8 mouse cellular contexts compared by ENCODE assay signal in genomic region chr9:43744138-43744981, GRCm38 (mm10). TPM values are rescaled to one million over a fixed set of nuclear protein-coding genes. Genes with fewer than 3 reads are reported as not detected.
DNase-seq lines count a peak whose midpoint lies in the region; ATAC-seq and TF ChIP-seq lines count a peak whose summit lies in the region.

No protein-coding gene starts in this region.

- peak overlapping the region; percentile 95 for H3K4me2 ChIP-seq in embryonic facial prominence, embryonic 14.5 days (ENCODE audit: low read depth, low read length)
- H3K4me2 ChIP-seq in hindbrain, postnatal 0 days (ENCODE audit: low read depth, low read length) = peak overlapping the region; percentile 90
- peak overlapping the region; percentile 98 for H3K4me2 ChIP-seq in lung, embryonic 15.5 days

- no peaks in the 10 kb centered on the region for H3K27me3 ChIP-seq in embryonic facial prominence, embryonic 14.5 days (replicated peaks; ENCODE audit: control insufficient read depth, insufficient read depth, low read length)
- H3K27me3 ChIP-seq in hindbrain, postnatal 0 days (ENCODE audit: insufficient read depth, low read length) = no peaks in the 10 kb centered on the region
- no peaks in the 10 kb centered on the region for H3K27me3 ChIP-seq in lung, embryonic 15.5 days
- no peaks in the 10 kb centered on the region for H3K27me3 ChIP-seq in splenic B cell, adult 2 months (ENCODE audit: control insufficient read depth, insufficient read depth, low read length, poor library complexity, severe bottlenecking)

- peak; percentile 69 for ATAC-seq in embryonic facial prominence, embryonic 14.5 days (ENCODE audit: low read depth)
- peak; percentile 62 for ATAC-seq in hindbrain, postnatal 0 days
- ATAC-seq in lung, embryonic 15.5 days (ENCODE audit: borderline replicate concordance, extremely low read depth, low FRiP score, low TSS enrichment) = peak; percentile 61

- DNase-seq in right cerebral cortex, postnatal 14 days = peak; percentile 40
- no peak for DNase-seq in right cerebral cortex, postnatal 25 days
- DNase-seq in adrenal gland, adult 2 months = peak; percentile 61
- DNase-seq in embryonic facial prominence, embryonic 14.5 days (ENCODE audit: low spot score) = no peak
- DNase-seq in hindbrain, postnatal 0 days (ENCODE audit: low spot score) = peak; percentile 58
- DNase-seq in splenic B cell, adult 2 months (ENCODE audit: low read depth, low spot score) = peak; percentile 31
- no peak for DNase-seq in left cerebral cortex, adult 8-10 months (ENCODE audit: low spot score in 2 of 2)

- peaks cover 30% of the 10 kb centered on the region for H3K4me1 ChIP-seq in embryonic facial prominence, embryonic 14.5 days (ENCODE audit: control insufficient read depth, insufficient read depth, low read length)
- H3K4me1 ChIP-seq in hindbrain, postnatal 0 days (ENCODE audit: insufficient read depth, low read length) = peaks cover 33% of the 10 kb centered on the region
- peaks cover 37% of the 10 kb centered on the region for H3K4me1 ChIP-seq in lung, embryonic 15.5 days

- H3K4me3 ChIP-seq in embryonic facial prominence, embryonic 14.5 days (ENCODE audit: low read depth, low read length) = peak overlapping the region; percentile 85
- H3K4me3 ChIP-seq in hindbrain, postnatal 0 days (ENCODE audit: low read length) = peak overlapping the region; percentile 88
- peak overlapping the region; percentile 92 for H3K4me3 ChIP-seq in lung, embryonic 15.5 days

- H3K36me3 ChIP-seq in embryonic facial prominence, embryonic 14.5 days (ENCODE audit: control insufficient read depth, insufficient read depth, low read length) = no peaks in the 10 kb centered on the region
- no peaks in the 10 kb centered on the region for H3K36me3 ChIP-seq in hindbrain, postnatal 0 days (ENCODE audit: insufficient read depth, low read length)
- H3K36me3 ChIP-seq in lung, embryonic 15.5 days = no peaks in the 10 kb centered on the region
- H3K36me3 ChIP-seq in splenic B cell, adult 2 months (ENCODE audit: control insufficient read depth, insufficient read depth, low read length, poor library complexity, severe bottlenecking) = no peaks in the 10 kb centered on the region

- no peaks in the 10 kb centered on the region for H3K9me3 ChIP-seq in embryonic facial prominence, embryonic 14.5 days (ENCODE audit: control insufficient read depth, low read length)
- no peaks in the 10 kb centered on the region for H3K9me3 ChIP-seq in hindbrain, postnatal 0 days (ENCODE audit: low read length)
- H3K9me3 ChIP-seq in lung, embryonic 15.5 days = no peaks in the 10 kb centered on the region

- TF ChIP-seq CTCF in hindbrain, postnatal 0 days (IDR thresholded peaks at IDR 0.05; ENCODE audit: low read depth) = no peak

- peak overlapping the region; percentile 95 for H3K9ac ChIP-seq in embryonic facial prominence, embryonic 14.5 days (ENCODE audit: low read depth, low read length)
- H3K9ac ChIP-seq in hindbrain, postnatal 0 days (replicated peaks; ENCODE audit: low read length) = peak overlapping the region; percentile 95
- peak overlapping the region; percentile 94 for H3K9ac ChIP-seq in lung, embryonic 15.5 days

- H3K27ac ChIP-seq in embryonic facial prominence, embryonic 14.5 days (replicated peaks; ENCODE audit: low read depth, low read length) = peak overlapping the region; percentile 95
- H3K27ac ChIP-seq in hindbrain, postnatal 0 days = peak overlapping the region; percentile 92
- H3K27ac ChIP-seq in lung, embryonic 15.5 days = peak overlapping the region; percentile 98

- WGBS in embryonic facial prominence, embryonic 14.5 days = under 1% methylated on average over 35 of the region's 77 CpGs
- 4% methylated on average over 41 of the region's 77 CpGs for WGBS in hindbrain, postnatal 0 days
- under 1% methylated on average over 63 of the region's 77 CpGs for WGBS in lung, embryonic 15.5 days

RNA-seq across cellular contexts. Expression of gene Nectin1, which starts 0.6 kb away (rescaled TPM):
- total RNA-seq in adrenal gland, adult 2 months (2021) = 10 to 100 TPM; 24.4 to 50.2 TPM
- polyA plus RNA-seq in adrenal gland, adult 2 months (2012; rRNA removed) = 27.7 and 29.3 TPM in 2 replicates
- 9.0 and 10.1 TPM in 2 replicates for polyA plus RNA-seq in embryonic facial prominence, embryonic 14.5 days (2014; fragmentation: Nextera tagmentation; extraction: Ambion mirVana)
- total RNA-seq in hindbrain, postnatal 0 days (2014; rRNA removed) = 69.2 and 72.8 TPM in 2 replicates
- polyA plus RNA-seq in hindbrain, postnatal 0 days (2015; fragmentation: Nextera tagmentation; extraction: Ambion mirVana) = 15.7 and 17.1 TPM in 2 replicates
- 5.2 and 5.5 TPM in 2 replicates for polyA plus RNA-seq in lung, embryonic 15.5 days (2015; fragmentation: Nextera tagmentation; extraction: Ambion mirVana)
- total RNA-seq in left cerebral cortex, adult 8-10 months (2022) = 10 to 100 TPM; 53.8 to 66.5 (median 60.4) TPM

Comparison
In these comparisons a context has a peak if more than half of its experiments do, and no peak if none do; other contexts are left out.
1. DNase-seq: peak in right cerebral cortex, postnatal 14 days (single experiment), adrenal gland, adult 2 months (single experiment), hindbrain, postnatal 0 days (single experiment) and splenic B cell, adult 2 months (single experiment); none in right cerebral cortex, postnatal 25 days (single experiment), embryonic facial prominence, embryonic 14.5 days (single experiment) and left cerebral cortex, adult 8-10 months (0 of 2).
2. Peak in every context shown above with its lines, with median percentiles within 50 percentile points of each other: ATAC-seq, H3K27ac ChIP-seq, H3K4me2 ChIP-seq, H3K4me3 ChIP-seq and H3K9ac ChIP-seq.